In the genomic region with DNA sequence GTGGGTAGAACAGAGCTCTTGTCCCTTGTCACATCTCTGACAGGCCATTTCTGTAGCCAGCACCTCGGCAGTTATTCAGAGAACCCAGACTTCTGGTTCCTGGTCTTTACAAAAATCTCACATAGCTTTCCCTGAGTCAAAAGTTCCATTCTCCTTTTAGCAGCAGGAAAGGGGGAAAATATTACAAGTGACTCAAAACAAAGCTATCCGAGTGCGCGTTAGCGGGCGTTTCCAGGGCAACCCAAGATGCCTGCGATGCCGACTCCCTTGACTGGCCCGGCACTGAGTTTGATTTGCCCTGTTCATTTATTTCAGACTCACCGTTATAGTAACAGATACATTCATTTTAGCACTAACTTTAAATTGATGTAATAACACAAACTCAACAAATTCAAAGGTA, we compare ENCODE assay signal across 11 mouse cellular contexts. TPM values are rescaled to one million over a fixed set of nuclear protein-coding genes. Genes with fewer than 3 reads are reported as not detected.
DNase-seq lines count a peak whose midpoint lies in the region; TF ChIP-seq lines count a peak whose summit lies in the region.
"Had no signal": no experiment of that assay in that cellular context is flagged by ENCODE, and none has a peak within 500 bp of the region (broad histone marks: within the 10 kb centered on the region; RNA-seq: fewer than 3 reads in every experiment).

No protein-coding gene starts in this region.

- TF ChIP-seq CTCF in heart, adult 2 months (IDR thresholded peaks at IDR 0.05): no peak

- intact Hi-C loops in heart, adult 2 months (cut with DNase I): no loop called here

- peaks cover 2% of the 10 kb centered on the region; the same call in 1 of the 2 replicates for H3K9me3 ChIP-seq in embryonic facial prominence, embryonic 10.5 days
- H3K9me3 ChIP-seq: liver, embryonic 13.5 days had no signal

- H3K9ac ChIP-seq in heart, adult 2 months (ENCODE audit: low read depth, low read length): no peak overlapping the region
- H3K9ac ChIP-seq: liver, embryonic 13.5 days had no signal

- 28% methylated on average over 10 of the region's 10 CpGs for WGBS in heart, adult 2 months
- WGBS in embryonic facial prominence, embryonic 10.5 days: 82% methylated on average over 10 of the region's 10 CpGs

- no peak for TF ChIP-seq POLR2A in heart, adult 2 months (IDR thresholded peaks at IDR 0.05; ENCODE audit: insufficient read depth, low read depth, low read length)

- peak overlapping the region; percentile 42 for H3K27ac ChIP-seq in heart, adult 2 months
- H3K27ac ChIP-seq in embryonic facial prominence, embryonic 10.5 days (replicated peaks): no peak overlapping the region
- H3K27ac ChIP-seq: liver, embryonic 13.5 days had no signal

- peaks cover 2% of the 10 kb centered on the region; the same call in 1 of the 2 replicates for H3K79me2 ChIP-seq in heart, adult 2 months (replicated peaks; ENCODE audit: control insufficient read depth, insufficient read depth, low read length)

- H3K4me3 ChIP-seq in heart, adult 2 months: no peak overlapping the region
- no peak overlapping the region for H3K4me3 ChIP-seq in embryonic facial prominence, embryonic 10.5 days
- H3K4me3 ChIP-seq: liver, embryonic 13.5 days had no signal

- H3K4me1 ChIP-seq in heart, adult 2 months (ENCODE audit: control insufficient read depth, insufficient read depth, low read length): peaks cover 21% of the 10 kb centered on the region
- peaks cover 34% of the 10 kb centered on the region for H3K4me1 ChIP-seq in embryonic facial prominence, embryonic 10.5 days

- peak in 1 of 2 experiments; percentile 40 for DNase-seq in heart, adult 2 months
- DNase-seq in heart, adult 8-10 months (ENCODE audit: low spot score): no peak
- DNase-seq in retina, postnatal 1 day: peak; percentile 38
- no peak for DNase-seq in retina, embryonic 14.5 days (ENCODE audit: low spot score)
- peak; percentile 26 for DNase-seq in embryonic facial prominence, embryonic 10.5 days (ENCODE audit: low spot score)
- peak; percentile 41 for DNase-seq in lung, postnatal 25 days (ENCODE audit: low spot score)
- no peak for DNase-seq in layer of hippocampus, adult 9-11 months
- no peak for DNase-seq in kidney, adult 9 months
- DNase-seq: kidney, postnatal 36 days; liver, embryonic 13.5 days; thymus, postnatal 4 days had no signal

- peaks cover 2% of the 10 kb centered on the region; the same call in 1 of the 2 replicates for H3K36me3 ChIP-seq in heart, adult 2 months (ENCODE audit: control insufficient read depth, insufficient read depth, low read length)
- H3K36me3 ChIP-seq in embryonic facial prominence, embryonic 10.5 days (replicated peaks): peaks cover 14% of the 10 kb centered on the region
- H3K36me3 ChIP-seq: liver, embryonic 13.5 days had no signal

- H3K27me3 ChIP-seq in heart, adult 2 months (ENCODE audit: control insufficient read depth, insufficient read depth, low read length): no peaks in the 10 kb centered on the region
- H3K27me3 ChIP-seq in embryonic facial prominence, embryonic 10.5 days (replicated peaks; ENCODE audit: low read depth, poor library complexity, severe bottlenecking): no peaks in the 10 kb centered on the region
- H3K27me3 ChIP-seq: liver, embryonic 13.5 days had no signal

- TF ChIP-seq EP300 in heart, adult 2 months (IDR thresholded peaks at IDR 0.05; ENCODE audit: insufficient read depth, low read depth, low read length): no peak

RNA-seq across cellular contexts. Expression of a gene that starts 21.8 kb away (rescaled TPM):
- total RNA-seq in heart, adult 2 months (2021): 100 to 1,000 TPM; 108 to 113 TPM
- polyA plus RNA-seq in heart, adult 2 months (2012; rRNA removed): 49.8 and 75.4 TPM in 2 replicates
- total RNA-seq in heart, adult 8-10 months (2022): 100 to 1,000 TPM; 113 to 126 (median 121) TPM
- polyA plus RNA-seq in embryonic facial prominence, embryonic 10.5 days (2016; fragmentation: Nextera tagmentation; extraction: Ambion mirVana): 17.0 and 20.7 TPM in 2 replicates

Comparison
In these comparisons a context has a peak if more than half of its experiments do, and no peak if none do; other contexts are left out.
1. DNase-seq: peak in retina, postnatal 1 day (single experiment), embryonic facial prominence, embryonic 10.5 days (single experiment) and lung, postnatal 25 days (single experiment); none in heart, adult 8-10 months (single experiment), retina, embryonic 14.5 days (single experiment), layer of hippocampus, adult 9-11 months (single experiment) and kidney, adult 9 months (single experiment).